Mouse (Mus musculus): ENCODE data around the gene Traf1. TPM values are rescaled to one million over a fixed set of nuclear protein-coding genes. Genes with fewer than 3 reads are reported as not detected.
A peak's percentile ranks its signal among the peaks of the same experiment; 100 is the strongest.

Traf1 gene
- polyA plus RNA-seq, 1 experiment from 2014 or later, result 0.34 TPM

GRCm38 (mm10) chr2:34901726-34902125 lies 59.8 kb downstream of the Traf1 start:
- Histone ChIP-seq H3K27ac (ENCODE audit: low read depth, low read length) (no peak overlapping the region), H3K27me3 (ENCODE audit: control insufficient read depth, insufficient read depth, low read length) (no peaks in the 10 kb centered on the region), H3K4me1 (ENCODE audit: control insufficient read depth, insufficient read depth, low read length) (no peaks in the 10 kb centered on the region; the same call in 1 of the 2 replicates), H3K4me2 (no peak overlapping the region), H3K36me3 (ENCODE audit: control insufficient read depth, insufficient read depth, low read length) (no peaks in the 10 kb centered on the region), H3K9ac (ENCODE audit: low read length) (no peak overlapping the region), H3K4me3 (ENCODE audit: low read depth, low read length) (no peak overlapping the region), H3K9me3 (ENCODE audit: control insufficient read depth, low read length) (no peaks in the 10 kb centered on the region)
- 81% methylated on average over 4 of the region's 4 CpGs for WGBS
- ATAC-seq (ENCODE audit: low FRiP score), result no peak
- DNase-seq (ENCODE audit: low spot score, missing footprints), result peak; percentile 44

DNA sequence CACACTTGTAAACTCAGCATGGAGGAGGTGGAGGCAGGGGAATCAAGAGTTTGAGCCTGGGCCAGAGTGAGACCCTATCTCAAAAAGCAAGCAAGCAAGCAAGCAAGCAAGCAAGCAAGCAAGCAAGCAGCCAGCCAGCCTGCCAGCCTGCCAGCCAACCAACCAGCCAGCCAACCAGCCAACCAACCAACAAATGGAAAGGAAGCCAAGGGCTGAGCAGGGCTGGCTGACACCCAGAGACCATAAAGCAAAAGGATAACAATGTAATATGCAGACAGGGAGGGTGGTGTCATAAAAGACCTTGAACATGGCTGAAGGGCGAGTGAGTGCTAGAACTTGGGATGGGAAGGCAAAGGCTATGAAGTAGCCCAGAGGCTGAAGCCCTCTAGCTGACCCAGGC lies 61.2 kb downstream of the Traf1 start:
- WGBS, result 77% methylated on average over 1 of the region's 1 CpGs
- H3K4me3 ChIP-seq (ENCODE audit: low read depth, low read length), result no peak overlapping the region
- H3K9ac ChIP-seq (ENCODE audit: low read length), result no peak overlapping the region
- H3K27ac ChIP-seq (ENCODE audit: low read depth, low read length), result no peak overlapping the region
- no peaks in the 10 kb centered on the region for H3K27me3 ChIP-seq (ENCODE audit: control insufficient read depth, insufficient read depth, low read length)
- no peak overlapping the region for H3K4me2 ChIP-seq
- ATAC-seq (ENCODE audit: low FRiP score) (no peak), DNase-seq (ENCODE audit: low spot score, missing footprints) (no peak)
- H3K4me1 ChIP-seq (ENCODE audit: control insufficient read depth, insufficient read depth, low read length), result no peaks in the 10 kb centered on the region; the same call in 1 of the 2 replicates
- no peaks in the 10 kb centered on the region for H3K9me3 ChIP-seq (ENCODE audit: control insufficient read depth, low read length)
- no peaks in the 10 kb centered on the region for H3K36me3 ChIP-seq (ENCODE audit: control insufficient read depth, insufficient read depth, low read length)

DNA sequence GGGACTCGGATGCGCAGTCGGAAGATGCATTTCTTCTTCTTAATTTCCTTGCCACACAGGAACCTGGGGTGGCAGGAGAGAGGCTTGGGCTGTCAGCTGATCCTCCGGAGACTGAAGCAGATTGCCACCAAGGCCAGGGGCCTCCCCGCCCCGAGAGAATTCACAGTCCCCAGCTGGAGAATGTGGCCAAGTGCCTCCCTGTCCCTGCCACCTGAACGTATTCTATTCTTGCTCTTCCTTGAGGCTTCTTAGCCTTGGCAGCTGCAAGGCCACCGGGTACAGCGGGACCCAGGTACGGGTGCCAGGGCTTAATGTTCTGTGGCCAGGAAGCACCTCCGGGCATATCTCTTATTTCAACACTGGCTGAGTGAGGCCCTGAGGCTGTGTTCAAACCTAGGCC lies 61.9 kb downstream of the Traf1 start:
- H3K27me3 ChIP-seq (ENCODE audit: control insufficient read depth, insufficient read depth, low read length), result no peaks in the 10 kb centered on the region
- no peak overlapping the region for H3K4me2 ChIP-seq
- DNase-seq (ENCODE audit: low spot score, missing footprints), result peak; percentile 45
- H3K36me3 ChIP-seq (ENCODE audit: control insufficient read depth, insufficient read depth, low read length), result no peaks in the 10 kb centered on the region
- 83% methylated on average over 11 of the region's 11 CpGs for WGBS
- H3K9ac ChIP-seq (ENCODE audit: low read length), result no peak overlapping the region
- no peaks in the 10 kb centered on the region; the same call in 1 of the 2 replicates for H3K4me1 ChIP-seq (ENCODE audit: control insufficient read depth, insufficient read depth, low read length)
- H3K4me3 ChIP-seq (ENCODE audit: low read depth, low read length), result no peak overlapping the region
- no peaks in the 10 kb centered on the region for H3K9me3 ChIP-seq (ENCODE audit: control insufficient read depth, low read length)
- no peak overlapping the region for H3K27ac ChIP-seq (ENCODE audit: low read depth, low read length)
- no peak for ATAC-seq (ENCODE audit: low FRiP score)

GRCm38 (mm10) chr2:34897820-34898219 lies 63.8 kb downstream of the Traf1 start:
- no peak overlapping the region for H3K27ac ChIP-seq (ENCODE audit: low read depth, low read length)
- no peaks in the 10 kb centered on the region for H3K4me1 ChIP-seq (ENCODE audit: control insufficient read depth, insufficient read depth, low read length)
- H3K27me3 ChIP-seq (ENCODE audit: control insufficient read depth, insufficient read depth, low read length), result no peaks in the 10 kb centered on the region
- H3K4me2 ChIP-seq, result no peak overlapping the region
- H3K36me3 ChIP-seq (ENCODE audit: control insufficient read depth, insufficient read depth, low read length), result no peaks in the 10 kb centered on the region
- H3K9ac ChIP-seq (ENCODE audit: low read length), result no peak overlapping the region
- no peak overlapping the region for H3K4me3 ChIP-seq (ENCODE audit: low read depth, low read length)
- no peak for ATAC-seq (ENCODE audit: low FRiP score)
- H3K9me3 ChIP-seq (ENCODE audit: control insufficient read depth, low read length), result no peaks in the 10 kb centered on the region
- WGBS, result 22% methylated on average over 10 of the region's 10 CpGs
- peak; percentile 84 for DNase-seq (ENCODE audit: low spot score, missing footprints)

GRCm38 (mm10) chr2:34896821-34897460 lies 64.6 kb downstream of the Traf1 start:
- 88% methylated on average over 17 of the region's 17 CpGs for WGBS
- Histone ChIP-seq H3K9me3 (ENCODE audit: control insufficient read depth, low read length) (no peaks in the 10 kb centered on the region), H3K9ac (ENCODE audit: low read length) (no peak overlapping the region), H3K27ac (ENCODE audit: low read depth, low read length) (no peak overlapping the region), H3K36me3 (ENCODE audit: control insufficient read depth, insufficient read depth, low read length) (no peaks in the 10 kb centered on the region), H3K4me3 (ENCODE audit: low read depth, low read length) (no peak overlapping the region), H3K4me1 (ENCODE audit: control insufficient read depth, insufficient read depth, low read length) (no peaks in the 10 kb centered on the region), H3K27me3 (ENCODE audit: control insufficient read depth, insufficient read depth, low read length) (no peaks in the 10 kb centered on the region), H3K4me2 (no peak overlapping the region)
- DNase-seq (ENCODE audit: low spot score, missing footprints), result peak; percentile 57
- ATAC-seq (ENCODE audit: low FRiP score), result no peak

GRCm38 (mm10) chr2:34895503-34896113 lies 66.0 kb downstream of the Traf1 start:
- Histone ChIP-seq H3K9me3 (ENCODE audit: control insufficient read depth, low read length) (no peaks in the 10 kb centered on the region), H3K27ac (ENCODE audit: low read depth, low read length) (no peak overlapping the region), H3K27me3 (ENCODE audit: control insufficient read depth, insufficient read depth, low read length) (no peaks in the 10 kb centered on the region), H3K9ac (ENCODE audit: low read length) (no peak overlapping the region), H3K36me3 (ENCODE audit: control insufficient read depth, insufficient read depth, low read length) (no peaks in the 10 kb centered on the region), H3K4me1 (ENCODE audit: control insufficient read depth, insufficient read depth, low read length) (no peaks in the 10 kb centered on the region), H3K4me2 (no peak overlapping the region), H3K4me3 (ENCODE audit: low read depth, low read length) (no peak overlapping the region)
- DNase-seq (ENCODE audit: low spot score, missing footprints) (no peak), ATAC-seq (ENCODE audit: low FRiP score) (no peak)
- 79% methylated on average over 19 of the region's 19 CpGs for WGBS

DNA sequence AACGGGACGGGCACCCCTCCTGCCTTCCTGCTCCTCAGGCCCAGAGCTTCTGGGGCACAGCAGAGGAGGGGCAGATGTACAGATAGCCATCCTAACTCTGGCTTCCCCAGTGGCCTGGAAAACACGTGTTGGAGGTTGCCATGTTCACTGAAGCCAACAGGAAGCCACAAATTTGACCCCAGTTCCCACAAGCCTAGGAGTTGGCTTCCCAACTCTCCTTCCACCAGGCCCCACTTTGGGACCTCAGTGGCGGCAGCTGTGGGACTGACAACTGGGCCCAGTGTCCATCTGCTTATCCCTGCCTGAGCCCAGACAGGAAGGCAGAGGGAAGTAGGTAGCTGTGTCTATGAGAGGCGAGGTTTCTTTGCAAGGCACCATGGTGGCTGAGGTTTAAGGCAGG lies 67.6 kb downstream of the Traf1 start:
- no peak for ATAC-seq (ENCODE audit: low FRiP score)
- H3K36me3 ChIP-seq (ENCODE audit: control insufficient read depth, insufficient read depth, low read length), result no peaks in the 10 kb centered on the region
- H3K27me3 ChIP-seq (ENCODE audit: control insufficient read depth, insufficient read depth, low read length), result no peaks in the 10 kb centered on the region
- no peak for DNase-seq (ENCODE audit: low spot score, missing footprints)
- no peaks in the 10 kb centered on the region for H3K4me1 ChIP-seq (ENCODE audit: control insufficient read depth, insufficient read depth, low read length)
- no peak overlapping the region for H3K9ac ChIP-seq (ENCODE audit: low read length)
- H3K4me3 ChIP-seq (ENCODE audit: low read depth, low read length), result no peak overlapping the region
- 78% methylated on average over 5 of the region's 5 CpGs for WGBS
- H3K4me2 ChIP-seq, result no peak overlapping the region
- H3K27ac ChIP-seq (ENCODE audit: low read depth, low read length), result no peak overlapping the region
- H3K9me3 ChIP-seq (ENCODE audit: control insufficient read depth, low read length), result no peaks in the 10 kb centered on the region

Other genes with a start within 250 kb of the Traf1 start
- gene Gapvd1, start 206.5 kb downstream of the Traf1 start, polyA plus RNA-seq (2014; fragmentation: Nextera tagmentation; extraction: Ambion mirVana), result 102 and 104 TPM in 2 replicates
- gene Hspa5, start 189.8 kb downstream of the Traf1 start, polyA plus RNA-seq (2014; fragmentation: Nextera tagmentation; extraction: Ambion mirVana), result 846 and 849 TPM in 2 replicates
- 28.8 and 31.3 TPM in 2 replicates for gene Rabepk, start 161.9 kb downstream of the Traf1 start, polyA plus RNA-seq (2014; fragmentation: Nextera tagmentation; extraction: Ambion mirVana)
- gene Fbxw2, start 135.5 kb downstream of the Traf1 start, polyA plus RNA-seq (2014; fragmentation: Nextera tagmentation; extraction: Ambion mirVana), result 63.7 and 66.8 TPM in 2 replicates
- not detected in 2 replicates for gene Gm34653, start 128.8 kb downstream of the Traf1 start, polyA plus RNA-seq (2014; fragmentation: Nextera tagmentation; extraction: Ambion mirVana)
- 0.05 and 0.11 TPM in 2 replicates for gene Cutal, start 87.4 kb downstream of the Traf1 start, polyA plus RNA-seq (2014; fragmentation: Nextera tagmentation; extraction: Ambion mirVana)
- 122 and 129 TPM in 2 replicates for gene Psmd5, start 86.8 kb downstream of the Traf1 start, polyA plus RNA-seq (2014; fragmentation: Nextera tagmentation; extraction: Ambion mirVana)
- 3.9 and 4.0 TPM in 2 replicates for gene Phf19, start 47.7 kb downstream of the Traf1 start, polyA plus RNA-seq (2014; fragmentation: Nextera tagmentation; extraction: Ambion mirVana)
- gene Hc, start 99.7 kb upstream of the Traf1 start, polyA plus RNA-seq (2014; fragmentation: Nextera tagmentation; extraction: Ambion mirVana), result 0.26 and 0.57 TPM in 2 replicates
- not detected in 2 replicates for gene AI182371, start 139.8 kb upstream of the Traf1 start, polyA plus RNA-seq (2014; fragmentation: Nextera tagmentation; extraction: Ambion mirVana)
- 32.8 and 36.6 TPM in 2 replicates for gene Cntrl, start 147.7 kb upstream of the Traf1 start, polyA plus RNA-seq (2014; fragmentation: Nextera tagmentation; extraction: Ambion mirVana)
- gene Rab14, start 239.3 kb upstream of the Traf1 start, polyA plus RNA-seq (2014; fragmentation: Nextera tagmentation; extraction: Ambion mirVana), result 283 and 293 TPM in 2 replicates

All from midbrain, embryonic 11.5 days (tissue).